Mouse (Mus musculus): ENCODE measurements around the gene Med13l. TPM values are rescaled to one million over a fixed set of nuclear protein-coding genes. Genes with fewer than 3 reads are reported as not detected.

Med13l gene
- total and polyA plus RNA-seq, 3 experiments: 2.0 to 11.0 (median 10.1) TPM

DNA sequence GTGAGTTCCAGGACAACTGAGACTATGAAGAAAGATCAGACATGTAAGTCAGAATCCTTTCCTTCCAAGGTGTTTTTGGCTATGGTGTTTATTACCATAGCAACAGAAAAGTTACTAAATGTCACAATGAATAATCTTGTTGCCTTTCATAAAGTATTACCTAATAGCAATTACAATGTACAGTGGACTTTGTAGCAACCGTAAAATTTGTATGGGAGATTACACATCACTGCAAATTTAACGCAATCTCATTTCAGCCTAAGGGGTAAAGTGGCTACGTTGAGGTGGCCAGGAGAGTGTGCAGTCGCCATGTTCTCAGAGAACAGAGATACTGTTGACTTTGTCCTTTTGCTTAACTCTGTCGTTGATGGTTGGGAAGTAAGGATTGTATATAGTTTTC lies 61.9 kb downstream of the Med13l start:
- Histone ChIP-seq H3K27ac (ENCODE audit: insufficient read depth, low read depth) (no peak overlapping the region), H3K27me3 (replicated peaks) (no peaks in the 10 kb centered on the region), H3K9me3 (replicated peaks; ENCODE audit: low read length) (no peaks in the 10 kb centered on the region), H3K79me2 (replicated peaks; ENCODE audit: control insufficient read depth, extremely low read depth, insufficient read depth, poor library complexity, severe bottlenecking) (0 out of 2 replicates have a peak, but pooled peaks cover 4% of the 10 kb centered on the region), H3K4me3 (replicated peaks in 1 of 3; ENCODE audit: low read depth in 2 of 3, low read length in 2 of 3, poor library complexity in 1 of 3) (no peak overlapping the region), H3K4me2 (ENCODE audit: insufficient read depth, low read depth, poor library complexity, severe bottlenecking) (no peak overlapping the region), H3K9ac (ENCODE audit: insufficient read depth, low read depth) (no peak overlapping the region), H3K4me1 (ENCODE audit: control insufficient read depth in 1 of 2, insufficient read depth in 2 of 2) (peaks cover 0 to 20% of the 10 kb centered on the region in 2 experiments; a peak in 2 of 4 replicates), H3K36me3 (replicated peaks in 1 of 2; ENCODE audit: control insufficient read depth in 1 of 2, insufficient read depth in 1 of 2, low read length in 1 of 2) (peaks cover 1 to 29% of the 10 kb centered on the region in 2 experiments)
- no peak for DNase-seq (ENCODE audit: extremely low read depth)
- TF ChIP-seq UBTF (IDR thresholded peaks at IDR 0.05; ENCODE audit: low read depth, low read length) (no peak), GABPA (IDR thresholded peaks at IDR 0.05; ENCODE audit: insufficient replicate concordance, low read depth, low read length) (no peak), TBP (conservative IDR thresholded peaks at IDR 0.05; ENCODE audit: low read depth, low read length) (no peak), MAFK (IDR thresholded peaks at IDR 0.05; ENCODE audit: insufficient replicate concordance, low read length) (no peak), CTCF (conservative IDR thresholded peaks at IDR 0.05 in 1 of 2, IDR thresholded peaks at IDR 0.05 in 1 of 2; ENCODE audit: low read depth in 2 of 2, low read length in 2 of 2) (no peak), MAX (IDR thresholded peaks at IDR 0.05; ENCODE audit: low read length) (no peak), POLR2A (IDR thresholded peaks at IDR 0.05; ENCODE audit: low read depth, low read length) (no peak), SMC3 (IDR thresholded peaks at IDR 0.05; ENCODE audit: low read depth, low read length) (no peak), E2F4 (IDR thresholded peaks at IDR 0.05; ENCODE audit: insufficient replicate concordance, low read depth, low read length) (no peak), USF2 (conservative IDR thresholded peaks at IDR 0.05; ENCODE audit: low read depth, low read length) (no peak), HCFC1 (IDR thresholded peaks at IDR 0.05; ENCODE audit: low read depth, low read length) (no peak), TCF12 (IDR thresholded peaks at IDR 0.05; ENCODE audit: low read depth, low read length) (no peak), NRF1 (IDR thresholded peaks at IDR 0.05; ENCODE audit: low read depth, low read length) (no peak), ETS1 (conservative IDR thresholded peaks at IDR 0.05; ENCODE audit: low read depth, low read length) (no peak), ZC3H11A (IDR thresholded peaks at IDR 0.05; ENCODE audit: low read depth, low read length) (no peak), EP300 (IDR thresholded peaks at IDR 0.05; ENCODE audit: low read length) (no peak), MAZ (IDR thresholded peaks at IDR 0.05; ENCODE audit: low read depth, low read length) (no peak), POLR2AphosphoS2 (IDR thresholded peaks at IDR 0.05; ENCODE audit: low read depth, low read length) (no peak), PAX5 (IDR thresholded peaks at IDR 0.05; ENCODE audit: low read length) (no peak)
- in situ Hi-C loops (cut with MboI; ENCODE audit: low pct_ligation_motif_present, low pct_unique_long_range_greater_than_20kb, low sequenced_read_pairs): no loop called here
- dilution Hi-C loops (cut with MboI; ENCODE audit: extremely low pct_ligation_motif_present, extremely low pct_unique_long_range_greater_than_20kb, low sequenced_read_pairs): no loop called here

DNA sequence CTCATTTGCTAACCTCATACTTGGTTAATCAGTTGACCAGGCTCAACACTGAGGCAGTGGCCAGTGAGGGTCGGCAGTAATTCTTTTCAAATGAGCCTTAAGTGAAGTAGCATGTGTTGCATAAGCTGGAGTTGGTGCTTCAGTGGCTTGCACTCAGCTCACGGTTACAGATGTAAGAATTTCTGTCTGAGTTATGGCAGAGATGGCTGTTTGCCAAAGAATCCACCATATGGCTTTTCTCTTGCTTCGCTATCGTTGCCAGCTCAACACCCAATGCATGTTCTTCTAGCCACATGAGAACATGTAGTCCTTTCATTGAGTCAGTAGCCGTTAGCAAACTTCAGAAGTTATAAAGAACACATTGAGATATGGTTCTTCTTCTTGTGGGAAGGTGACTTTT lies 63.3 kb downstream of the Med13l start:
- Histone ChIP-seq H3K27me3 (replicated peaks) (no peaks in the 10 kb centered on the region), H3K4me3 (replicated peaks in 1 of 3; ENCODE audit: low read depth in 2 of 3, low read length in 2 of 3, poor library complexity in 1 of 3) (no peak overlapping the region), H3K4me2 (ENCODE audit: insufficient read depth, low read depth, poor library complexity, severe bottlenecking) (no peak overlapping the region), H3K4me1 (ENCODE audit: control insufficient read depth in 1 of 2, insufficient read depth in 2 of 2) (peaks cover 0 to 20% of the 10 kb centered on the region in 2 experiments; a peak in 2 of 4 replicates), H3K79me2 (replicated peaks; ENCODE audit: control insufficient read depth, extremely low read depth, insufficient read depth, poor library complexity, severe bottlenecking) (0 out of 2 replicates have a peak, but pooled peaks cover 4% of the 10 kb centered on the region), H3K9me3 (replicated peaks; ENCODE audit: low read length) (no peaks in the 10 kb centered on the region), H3K9ac (ENCODE audit: insufficient read depth, low read depth) (no peak overlapping the region), H3K27ac (ENCODE audit: insufficient read depth, low read depth) (no peak overlapping the region), H3K36me3 (replicated peaks in 1 of 2; ENCODE audit: control insufficient read depth in 1 of 2, insufficient read depth in 1 of 2, low read length in 1 of 2) (peaks cover 3 to 27% of the 10 kb centered on the region in 2 experiments)
- dilution Hi-C loops (cut with MboI; ENCODE audit: extremely low pct_ligation_motif_present, extremely low pct_unique_long_range_greater_than_20kb, low sequenced_read_pairs) (no loop called here), in situ Hi-C loops (cut with MboI; ENCODE audit: low pct_ligation_motif_present, low pct_unique_long_range_greater_than_20kb, low sequenced_read_pairs) (no loop called here)
- DNase-seq (ENCODE audit: extremely low read depth): no peak
- TF ChIP-seq PAX5 (IDR thresholded peaks at IDR 0.05; ENCODE audit: low read length): no peak
- no peak for TF ChIP-seq POLR2A (IDR thresholded peaks at IDR 0.05; ENCODE audit: low read depth, low read length)
- no peak for TF ChIP-seq RAD21 (IDR thresholded peaks at IDR 0.05; ENCODE audit: low read depth, low read length)
- no peak for TF ChIP-seq POLR2AphosphoS2 (IDR thresholded peaks at IDR 0.05; ENCODE audit: low read depth, low read length)
